Mouse (Mus musculus) liver, embryonic 14.5 days (tissue): Measurements from ENCODE around the gene Rps6kb2. TPM values are rescaled to one million over a fixed set of nuclear protein-coding genes. Genes with fewer than 3 reads are reported as not detected.

Experiments
- ATAC-seq: fragments of 200-750 bp; cut with Nextera tagmentation; 2 replicates; pipeline ENCODE4 v1.8.0; 2017; ENCODE audit warnings: moderate number of reproducible peaks, mild to moderate bottlenecking, moderate library complexity; ENCODE audit not compliant: insufficient read depth
- DNase-seq, 3 experiments: peaks; one replicate each; pipeline ENCODE4 v3.0.0-alpha.2; 2012 to 2013; ENCODE audit warnings: low read depth in 3 of 3, low spot score in 3 of 3
- H3K27ac ChIP-seq: fragments of 300-500 bp; sonication (generic); 2 replicates; pipeline ENCODE4 v1.5.1; 2014; ENCODE audit warnings: moderate library complexity, mild to moderate bottlenecking, control low read depth, inconsistent platforms
- H3K27me3 ChIP-seq: fragments of 300-500 bp; sonication (generic); 2 replicates; pipeline ENCODE4 v1.6.1; 2014; ENCODE audit warnings: mild to moderate bottlenecking, low read length, moderate library complexity; ENCODE audit not compliant: control insufficient read depth, insufficient read depth
- H3K36me3 ChIP-seq: fragments of 300-500 bp; sonication (generic); replicated peaks from 2 replicates; pipeline ENCODE4 v1.6.1; 2014; ENCODE audit warnings: low read depth; ENCODE audit not compliant: control insufficient read depth, insufficient read depth
- H3K4me1 ChIP-seq, 2 experiments: fragments of 200-500 bp in 1 of 2; fragments of 300-500 bp in 1 of 2; sonication (generic) in 1 of 2; replicated peaks; 2 replicates each; pipeline ENCODE4 v1.6.1; 2012 to 2014; ENCODE audit warnings: antibody characterized with exemption in 1 of 2, inconsistent platforms in 1 of 2, low read length in 1 of 2; ENCODE audit not compliant: control insufficient read depth in 2 of 2, insufficient read depth in 2 of 2
- H3K4me2 ChIP-seq: fragments of 300-500 bp; sonication (generic); 2 replicates; pipeline ENCODE4 v1.6.1; 2014; ENCODE audit warnings: low read depth, mild to moderate bottlenecking, control low read depth, moderate library complexity
- H3K4me3 ChIP-seq, 2 experiments: fragments of 200-500 bp in 1 of 2; fragments of 300-500 bp in 1 of 2; sonication (generic) in 1 of 2; 2 replicates each; pipeline ENCODE4 v1.5.1; 2012 to 2014; ENCODE audit warnings: low read depth in 2 of 2, low read length in 2 of 2, mild to moderate bottlenecking in 2 of 2, control low read depth in 1 of 2, inconsistent platforms in 1 of 2, moderate library complexity in 1 of 2; ENCODE audit not compliant: insufficient read depth in 1 of 2
- H3K9ac ChIP-seq: fragments of 300-500 bp; sonication (generic); replicated peaks from 2 replicates; pipeline ENCODE4 v1.6.1; 2014; ENCODE audit warnings: mild to moderate bottlenecking, control low read depth, moderate library complexity
- H3K9me3 ChIP-seq: fragments of 300-500 bp; sonication (generic); 2 replicates; pipeline ENCODE4 v1.6.1; 2016; ENCODE audit warnings: low read length, mixed read lengths; ENCODE audit not compliant: control insufficient read depth
- CTCF ChIP-seq: IDR thresholded peaks from 2 replicates; pipeline ENCODE4 v1.5.1; 2016; ENCODE audit warnings: antibody characterized with exemption, low read depth, control low read depth
- EP300 ChIP-seq: IDR thresholded peaks from 2 replicates; pipeline ENCODE4 v1.6.1; 2016; ENCODE audit warnings: antibody characterized with exemption, low read depth
- WGBS: fragments of 180-500 bp; shearing (Covaris S2); extraction: QIAGEN DNeasy Blood & Tissue Kit; methylation state at CpG from one replicate; pipeline ENCODE4 v1.1.7; 2014; ENCODE audit not compliant: insufficient replicate concordance; 5-methylcytosine and 5-hydroxymethylcytosine counted together
- polyA plus RNA-seq, 2 experiments: library from polyadenylated mRNA; depleted of rRNA in 1 of 2; stranded (reverse) in 1 of 2; unstranded in 1 of 2; fragments of >200 nt; fragmentation: Nextera tagmentation in 1 of 2; extraction: Ambion mirVana in 1 of 2; gene quantifications; 2 replicates each; pipeline versions ENCODE4 v1.2.1 to v1.2.3; 2012 to 2014

Gene Rps6kb2
- polyA plus RNA-seq, 2 experiments, result 19.2 to 19.9 TPM

DNA sequence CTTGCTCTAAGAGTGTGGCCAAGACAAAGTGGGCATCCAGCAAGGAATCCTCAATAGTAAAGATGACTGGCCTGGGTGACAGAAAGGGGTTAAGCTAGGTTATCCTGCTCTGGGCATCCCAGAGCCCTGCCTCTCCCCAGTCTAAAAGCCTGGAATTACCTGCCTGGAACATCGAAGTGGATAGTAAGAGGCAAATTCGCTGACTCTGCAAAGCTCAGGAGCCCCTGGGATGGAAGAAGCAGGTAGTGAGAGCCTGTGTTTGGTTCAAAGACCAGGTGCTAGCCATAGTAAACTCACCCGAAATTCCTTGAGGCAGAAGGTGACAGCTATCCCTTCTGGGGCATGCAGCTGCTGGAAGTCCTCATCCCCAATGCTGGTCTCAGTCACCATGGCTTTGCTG is 34.0 kb upstream of the Rps6kb2 start:
- Histone ChIP-seq H3K36me3 (peaks cover 55% of the 10 kb centered on the region), H3K4me2 (no peak overlapping the region), H3K4me3 (no peak overlapping the region), H3K27ac (no peak overlapping the region), H3K4me1 (peaks cover 15 to 29% of the 10 kb centered on the region in 2 experiments), H3K27me3 (no peaks in the 10 kb centered on the region), H3K9ac (no peak overlapping the region), H3K9me3 (no peaks in the 10 kb centered on the region)
- TF ChIP-seq CTCF (no peak), EP300 (no peak)
- ATAC-seq (no peak), DNase-seq (no peak)
- 57% methylated on average over 3 of the region's 3 CpGs for WGBS

DNA sequence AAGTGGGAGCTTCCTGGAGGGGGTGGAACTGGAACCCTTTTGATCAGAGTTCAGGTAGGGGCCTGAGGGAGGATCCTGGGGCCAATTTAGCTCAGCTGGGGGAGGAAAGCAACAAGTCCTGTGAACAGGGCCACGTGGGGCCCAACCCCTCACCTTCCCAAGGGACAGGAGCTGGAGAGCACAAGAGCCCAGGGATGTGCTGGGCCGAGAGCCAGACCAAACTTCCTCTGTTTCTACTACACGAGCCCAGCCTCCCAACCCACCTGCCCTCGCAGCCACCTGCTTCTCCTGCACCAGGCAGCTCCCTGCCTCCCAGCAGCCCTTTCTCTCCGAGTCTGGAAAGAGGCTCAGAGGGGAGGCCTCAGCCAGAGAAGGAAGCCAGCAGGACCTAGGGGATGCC is 33.4 kb upstream of the Rps6kb2 start:
- Histone ChIP-seq H3K36me3 (peaks cover 55% of the 10 kb centered on the region), H3K27ac (no peak overlapping the region), H3K4me2 (no peak overlapping the region), H3K4me1 (peaks cover 16 to 25% of the 10 kb centered on the region in 2 experiments), H3K9ac (no peak overlapping the region), H3K9me3 (no peaks in the 10 kb centered on the region), H3K27me3 (no peaks in the 10 kb centered on the region), H3K4me3 (no peak overlapping the region)
- ATAC-seq, result no peak
- 54% methylated on average over 5 of the region's 5 CpGs for WGBS
- TF ChIP-seq EP300, result no peak
- no peak for DNase-seq

DNA sequence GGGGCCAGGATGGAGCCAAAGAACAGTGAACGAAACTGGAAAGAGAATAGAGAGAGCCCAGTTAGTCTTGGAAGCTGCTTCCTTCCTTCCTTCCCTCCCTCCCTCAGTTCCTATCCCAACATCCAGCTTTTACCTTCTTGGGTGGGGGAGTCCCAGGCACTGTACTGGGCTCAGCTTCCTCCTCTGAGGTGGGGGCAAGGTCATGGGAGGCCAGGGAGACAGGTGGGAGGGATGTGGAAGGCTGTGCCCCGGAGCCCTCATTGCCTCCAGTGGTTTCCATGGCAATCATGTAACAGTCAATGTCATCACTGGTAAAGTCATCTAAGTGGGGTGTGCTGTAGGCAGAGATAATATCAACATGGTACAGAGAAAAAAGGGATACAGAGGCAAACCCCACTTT is 32.9 kb upstream of the Rps6kb2 start:
- Histone ChIP-seq H3K27me3 (no peaks in the 10 kb centered on the region), H3K4me1 (peaks cover 21 to 30% of the 10 kb centered on the region in 2 experiments), H3K9me3 (no peaks in the 10 kb centered on the region), H3K4me3 (no peak overlapping the region), H3K9ac (no peak overlapping the region), H3K27ac (no peak overlapping the region), H3K36me3 (peaks cover 55% of the 10 kb centered on the region), H3K4me2 (no peak overlapping the region)
- DNase-seq (no peak), ATAC-seq (no peak)
- no peak for TF ChIP-seq CTCF
- no peak for TF ChIP-seq EP300
- 59% methylated on average over 2 of the region's 2 CpGs for WGBS

DNA sequence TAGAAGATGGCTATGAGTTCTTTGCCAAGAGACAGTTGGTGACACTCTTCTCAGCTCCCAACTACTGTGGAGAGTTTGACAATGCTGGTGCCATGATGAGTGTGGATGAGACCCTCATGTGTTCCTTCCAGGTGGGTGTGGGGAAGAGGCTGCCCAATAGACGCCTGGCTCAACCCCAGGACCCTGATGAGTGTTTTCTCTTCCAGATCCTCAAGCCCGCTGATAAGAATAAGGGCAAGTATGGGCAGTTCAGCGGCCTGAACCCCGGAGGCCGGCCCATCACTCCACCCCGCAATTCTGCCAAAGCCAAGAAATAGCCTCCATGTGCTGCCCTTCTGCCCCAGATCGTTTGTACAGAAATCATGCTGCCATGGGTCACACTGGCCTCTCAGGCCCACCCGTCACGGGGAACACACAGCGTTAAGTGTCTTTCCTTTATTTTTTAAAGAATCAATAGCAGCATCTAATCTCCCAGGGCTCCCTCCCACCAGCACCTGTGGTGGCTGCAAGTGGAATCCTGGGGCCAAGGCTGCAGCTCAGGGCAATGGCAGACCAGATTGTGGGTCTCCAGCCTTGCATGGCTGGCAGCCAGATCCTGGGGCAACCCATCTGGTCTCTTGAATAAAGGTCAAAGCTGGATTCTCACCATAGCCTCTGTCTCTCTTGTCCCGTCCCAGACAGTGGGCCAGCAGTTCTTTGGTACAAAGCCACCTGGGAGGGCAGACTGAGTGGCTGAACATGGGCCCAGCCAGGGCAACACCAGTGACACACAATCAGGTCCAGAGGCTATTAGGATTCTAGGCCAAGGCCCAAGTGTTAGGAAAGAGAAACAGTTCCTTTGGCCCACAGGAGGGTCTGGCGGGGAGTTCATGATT is 31.9 kb upstream of the Rps6kb2 start:
- WGBS, result 74% methylated on average over 12 of the region's 12 CpGs
- Histone ChIP-seq H3K36me3 (peaks cover 52% of the 10 kb centered on the region), H3K27ac (no peak overlapping the region), H3K9ac (no peak overlapping the region), H3K4me2 (no peak overlapping the region; the same call in 1 of the 2 replicates), H3K4me3 (no peak overlapping the region), H3K9me3 (no peaks in the 10 kb centered on the region), H3K4me1 (peaks cover 15 to 27% of the 10 kb centered on the region in 2 experiments), H3K27me3 (no peaks in the 10 kb centered on the region)
- no peak for TF ChIP-seq CTCF
- TF ChIP-seq EP300, result no peak
- DNase-seq (no peak), ATAC-seq (no peak)

DNA sequence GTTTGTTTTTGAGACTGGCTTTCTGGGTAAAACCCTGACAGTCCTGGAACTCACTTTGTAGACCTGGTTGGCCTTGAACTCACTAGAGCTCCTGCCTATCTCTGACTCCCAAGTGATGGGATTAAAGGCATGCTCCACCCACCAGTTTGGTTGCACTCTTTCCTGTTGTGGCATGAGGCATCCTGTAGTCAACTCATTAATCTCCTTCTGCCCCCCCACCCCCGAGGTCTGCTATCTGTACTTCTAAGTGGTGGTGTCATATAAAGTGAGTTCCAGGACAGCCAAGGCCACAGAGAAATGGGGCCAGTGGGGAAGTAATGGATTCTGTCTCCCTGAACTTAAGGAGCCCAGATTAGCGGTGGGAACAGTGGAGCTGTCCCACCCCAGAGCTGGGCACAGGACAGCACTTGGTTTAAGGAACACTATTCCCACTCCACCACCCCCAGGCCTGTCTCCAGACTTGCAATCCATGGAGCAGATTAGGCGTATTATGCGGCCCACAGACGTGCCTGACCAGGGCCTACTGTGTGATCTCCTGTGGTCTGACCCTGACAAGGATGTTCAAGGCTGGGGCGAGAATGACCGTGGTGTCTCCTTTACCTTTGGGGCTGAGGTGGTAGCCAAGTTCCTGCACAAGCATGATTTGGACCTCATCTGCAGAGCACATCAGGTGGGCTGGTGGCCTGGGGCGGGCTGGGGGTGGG is 31.0 kb upstream of the Rps6kb2 start:
- H3K9me3 ChIP-seq, result no peaks in the 10 kb centered on the region
- 69% methylated on average over 8 of the region's 8 CpGs for WGBS
- ATAC-seq (no peak), DNase-seq (no peak)
- no peak overlapping the region for H3K4me2 ChIP-seq
- no peak overlapping the region for H3K4me3 ChIP-seq
- TF ChIP-seq EP300 (no peak), CTCF (no peak)
- no peak overlapping the region for H3K27ac ChIP-seq
- no peaks in the 10 kb centered on the region for H3K27me3 ChIP-seq
- peaks cover 49% of the 10 kb centered on the region for H3K36me3 ChIP-seq
- H3K4me1 ChIP-seq, result peaks cover 14 to 24% of the 10 kb centered on the region in 2 experiments
- H3K9ac ChIP-seq, result no peak overlapping the region
